Mouse (Mus musculus): Measurements from ENCODE around the gene Cox10. TPM values are rescaled to one million over a fixed set of nuclear protein-coding genes. Genes with fewer than 3 reads are reported as not detected.
A peak's percentile ranks its signal among the peaks of the same experiment; 100 is the strongest.
"Not testable (repeated sequence)": the region's sequence is repeated elsewhere in the genome, so short reads cannot be mapped to it uniquely, and the experiment has no call there.

Cox10 gene
- polyA plus RNA-seq (2015; fragmentation: Nextera tagmentation; extraction: Ambion mirVana), result 28.9 and 31.5 TPM in 2 replicates

GRCm38 (mm10) chr11:64078956-64079726, at the start of gene Cox10:
Gene Cox10 (minus strand): TSS chr11:64079468.
- peak; percentile 98 for ATAC-seq
- H3K4me2 ChIP-seq (ENCODE audit: low read length), result peak within 1 kb of the TSS; percentile 71
- H3K36me3 ChIP-seq (ENCODE audit: control insufficient read depth, insufficient read depth, low read length), result no peaks in the 10 kb centered on the region
- 1% methylated on average over 43 of the region's 45 CpGs for WGBS
- H3K27ac ChIP-seq (ENCODE audit: low read depth, low read length), result peak within 1 kb of the TSS; percentile 90
- no peaks in the 10 kb centered on the region for H3K9me3 ChIP-seq (ENCODE audit: control insufficient read depth, low read length)
- peak within 1 kb of the TSS; percentile 78 for H3K4me3 ChIP-seq (ENCODE audit: low read length)
- H3K27me3 ChIP-seq (replicated peaks; ENCODE audit: control insufficient read depth, insufficient read depth, low read length), result no peaks in the 10 kb centered on the region
- H3K4me1 ChIP-seq (ENCODE audit: control insufficient read depth, insufficient read depth, low read depth, low read length), result peaks cover 9% of the 10 kb centered on the region
- peak within 1 kb of the TSS; percentile 84 for H3K9ac ChIP-seq (ENCODE audit: low read depth, low read length)

GRCm38 (mm10) chr11:64128016-64128415, 48.7 kb upstream of the Cox10 start:
- no peak overlapping the region for H3K4me2 ChIP-seq (ENCODE audit: low read length)
- no peaks in the 10 kb centered on the region for H3K27me3 ChIP-seq (replicated peaks; ENCODE audit: control insufficient read depth, insufficient read depth, low read length)
- no peak for ATAC-seq
- no peak overlapping the region for H3K9ac ChIP-seq (ENCODE audit: low read depth, low read length)
- H3K36me3 ChIP-seq (ENCODE audit: control insufficient read depth, insufficient read depth, low read length), result no peaks in the 10 kb centered on the region
- H3K4me3 ChIP-seq (ENCODE audit: low read length), result no peak overlapping the region
- no peak overlapping the region for H3K27ac ChIP-seq (ENCODE audit: low read depth, low read length)
- 82% methylated on average over 9 of the region's 9 CpGs for WGBS
- H3K9me3 ChIP-seq (ENCODE audit: control insufficient read depth, low read length), result no peaks in the 10 kb centered on the region
- no peaks in the 10 kb centered on the region for H3K4me1 ChIP-seq (ENCODE audit: control insufficient read depth, insufficient read depth, low read depth, low read length)

- Histone ChIP-seq H3K4me3 (ENCODE audit: low read length) (no peak overlapping the region), H3K27me3 (replicated peaks; ENCODE audit: control insufficient read depth, insufficient read depth, low read length) (no peaks in the 10 kb centered on the region), H3K9me3 (ENCODE audit: control insufficient read depth, low read length) (no peaks in the 10 kb centered on the region), H3K9ac (ENCODE audit: low read depth, low read length) (no peak overlapping the region), H3K4me2 (ENCODE audit: low read length) (no peak overlapping the region), H3K27ac (ENCODE audit: low read depth, low read length) (no peak overlapping the region), H3K36me3 (ENCODE audit: control insufficient read depth, insufficient read depth, low read length) (no peaks in the 10 kb centered on the region), H3K4me1 (ENCODE audit: control insufficient read depth, insufficient read depth, low read depth, low read length) (no peaks in the 10 kb centered on the region)
- ATAC-seq, result no peak
- 60% methylated on average over 2 of the region's 2 CpGs for WGBS
Measured at GRCm38 (mm10) chr11:64125471-64125870, 46.2 kb upstream of the Cox10 start.

- not testable (repeated sequence) for H3K27me3 ChIP-seq (replicated peaks; ENCODE audit: control insufficient read depth, insufficient read depth, low read length); H3K4me1 ChIP-seq (ENCODE audit: control insufficient read depth, insufficient read depth, low read depth, low read length); H3K9ac ChIP-seq (ENCODE audit: low read depth, low read length); H3K27ac ChIP-seq (ENCODE audit: low read depth, low read length); H3K9me3 ChIP-seq (ENCODE audit: control insufficient read depth, low read length); H3K4me2 ChIP-seq (ENCODE audit: low read length); ATAC-seq; H3K36me3 ChIP-seq (ENCODE audit: control insufficient read depth, insufficient read depth, low read length); H3K4me3 ChIP-seq (ENCODE audit: low read length)
- 92% methylated on average over 6 of the region's 6 CpGs for WGBS
Measured at GRCm38 (mm10) chr11:64123174-64123573, 43.9 kb upstream of the Cox10 start.

GRCm38 (mm10) chr11:64116711-64117110, 37.4 kb upstream of the Cox10 start:
- WGBS, result 89% methylated on average over 4 of the region's 4 CpGs
- Histone ChIP-seq H3K4me1 (ENCODE audit: control insufficient read depth, insufficient read depth, low read depth, low read length) (no peaks in the 10 kb centered on the region), H3K27ac (ENCODE audit: low read depth, low read length) (no peak overlapping the region), H3K9ac (ENCODE audit: low read depth, low read length) (no peak overlapping the region), H3K9me3 (ENCODE audit: control insufficient read depth, low read length) (no peaks in the 10 kb centered on the region), H3K27me3 (replicated peaks; ENCODE audit: control insufficient read depth, insufficient read depth, low read length) (no peaks in the 10 kb centered on the region), H3K4me3 (ENCODE audit: low read length) (no peak overlapping the region), H3K36me3 (ENCODE audit: control insufficient read depth, insufficient read depth, low read length) (no peaks in the 10 kb centered on the region), H3K4me2 (ENCODE audit: low read length) (no peak overlapping the region)
- ATAC-seq, result no peak

- no peaks in the 10 kb centered on the region for H3K27me3 ChIP-seq (replicated peaks; ENCODE audit: control insufficient read depth, insufficient read depth, low read length)
- H3K9ac ChIP-seq (ENCODE audit: low read depth, low read length), result no peak overlapping the region
- no peak for ATAC-seq
- H3K36me3 ChIP-seq (ENCODE audit: control insufficient read depth, insufficient read depth, low read length), result no peaks in the 10 kb centered on the region
- H3K4me3 ChIP-seq (ENCODE audit: low read length), result no peak overlapping the region
- H3K27ac ChIP-seq (ENCODE audit: low read depth, low read length), result no peak overlapping the region
- H3K4me1 ChIP-seq (ENCODE audit: control insufficient read depth, insufficient read depth, low read depth, low read length), result no peaks in the 10 kb centered on the region
- WGBS, result 89% methylated on average over 2 of the region's 2 CpGs
- no peaks in the 10 kb centered on the region for H3K9me3 ChIP-seq (ENCODE audit: control insufficient read depth, low read length)
- no peak overlapping the region for H3K4me2 ChIP-seq (ENCODE audit: low read length)
Measured at GRCm38 (mm10) chr11:64115822-64116221, 36.6 kb upstream of the Cox10 start.

- Histone ChIP-seq H3K9ac (ENCODE audit: low read depth, low read length) (no peak overlapping the region), H3K4me2 (ENCODE audit: low read length) (no peak overlapping the region), H3K36me3 (ENCODE audit: control insufficient read depth, insufficient read depth, low read length) (no peaks in the 10 kb centered on the region), H3K4me3 (ENCODE audit: low read length) (no peak overlapping the region), H3K9me3 (ENCODE audit: control insufficient read depth, low read length) (no peaks in the 10 kb centered on the region), H3K27ac (ENCODE audit: low read depth, low read length) (no peak overlapping the region), H3K4me1 (ENCODE audit: control insufficient read depth, insufficient read depth, low read depth, low read length) (no peaks in the 10 kb centered on the region), H3K27me3 (replicated peaks; ENCODE audit: control insufficient read depth, insufficient read depth, low read length) (no peaks in the 10 kb centered on the region)
- 84% methylated on average over 9 of the region's 9 CpGs for WGBS
- no peak for ATAC-seq
Measured at GRCm38 (mm10) chr11:64115101-64115500, 35.8 kb upstream of the Cox10 start.

- Histone ChIP-seq H3K27me3 (replicated peaks; ENCODE audit: control insufficient read depth, insufficient read depth, low read length) (no peaks in the 10 kb centered on the region), H3K4me3 (ENCODE audit: low read length) (no peak overlapping the region), H3K4me1 (ENCODE audit: control insufficient read depth, insufficient read depth, low read depth, low read length) (no peaks in the 10 kb centered on the region), H3K36me3 (ENCODE audit: control insufficient read depth, insufficient read depth, low read length) (no peaks in the 10 kb centered on the region), H3K9ac (ENCODE audit: low read depth, low read length) (no peak overlapping the region), H3K4me2 (ENCODE audit: low read length) (no peak overlapping the region), H3K9me3 (ENCODE audit: control insufficient read depth, low read length) (no peaks in the 10 kb centered on the region), H3K27ac (ENCODE audit: low read depth, low read length) (no peak overlapping the region)
- WGBS, result 81% methylated on average over 5 of the region's 5 CpGs
- ATAC-seq, result no peak
Measured at GRCm38 (mm10) chr11:64100060-64100459, 20.8 kb upstream of the Cox10 start.

- Histone ChIP-seq H3K27me3 (replicated peaks; ENCODE audit: control insufficient read depth, insufficient read depth, low read length) (no peaks in the 10 kb centered on the region), H3K4me3 (ENCODE audit: low read length) (no peak overlapping the region), H3K27ac (ENCODE audit: low read depth, low read length) (no peak overlapping the region), H3K36me3 (ENCODE audit: control insufficient read depth, insufficient read depth, low read length) (no peaks in the 10 kb centered on the region), H3K4me2 (ENCODE audit: low read length) (no peak overlapping the region), H3K9ac (ENCODE audit: low read depth, low read length) (no peak overlapping the region), H3K9me3 (ENCODE audit: control insufficient read depth, low read length) (no peaks in the 10 kb centered on the region), H3K4me1 (ENCODE audit: control insufficient read depth, insufficient read depth, low read depth, low read length) (no peaks in the 10 kb centered on the region)
- WGBS, result 90% methylated on average over 4 of the region's 4 CpGs
- ATAC-seq, result no peak
Measured at GRCm38 (mm10) chr11:64093058-64093457, 13.8 kb upstream of the Cox10 start.

All from hindbrain, embryonic 16.5 days (tissue).